Mouse (Mus musculus): ENCODE results near the gene Cldn24. TPM values are rescaled to one million over a fixed set of nuclear protein-coding genes. Genes with fewer than 3 reads are reported as not detected.
"Not testable (repeated sequence)": the region's sequence is repeated elsewhere in the genome, so short reads cannot be mapped to it uniquely, and the experiment has no call there.

The Cldn24 gene
- polyA plus RNA-seq, 1 experiment = not detected

GRCm38 (mm10) chr8:47791986-47792385 lies 30.0 kb upstream of the Cldn24 start:
- WGBS = 71% methylated on average over 9 of the region's 9 CpGs
- Histone ChIP-seq H3K4me1 (ENCODE audit: control insufficient read depth, insufficient read depth, low read length) (no peaks in the 10 kb centered on the region), H3K27ac (ENCODE audit: insufficient read depth, low read depth, low read length) (no peak overlapping the region)

DNA sequence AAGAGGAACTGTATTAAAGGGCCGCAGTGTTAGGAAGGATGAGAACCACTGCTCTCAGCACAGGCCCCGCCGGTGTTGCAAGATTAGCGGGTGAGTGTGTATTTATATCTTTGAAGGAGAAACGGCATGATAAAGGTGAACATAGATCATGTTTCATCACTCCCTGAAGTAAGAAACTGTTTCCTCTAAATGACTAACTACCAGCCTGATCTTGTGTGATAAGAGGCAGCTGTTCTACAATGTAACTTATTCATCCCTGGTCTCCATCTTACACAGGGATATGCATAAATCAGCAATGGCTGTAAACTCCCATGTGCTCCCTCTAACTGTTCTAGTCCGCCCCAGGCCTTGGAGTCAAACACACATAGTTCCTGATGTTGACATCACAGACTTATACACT lies 22.5 kb upstream of the Cldn24 start:
- TF ChIP-seq POLR2A (IDR thresholded peaks at IDR 0.05; ENCODE audit: insufficient read depth, low read depth, low read length) = no peak
- TF ChIP-seq CTCF (IDR thresholded peaks at IDR 0.05; ENCODE audit: insufficient read depth, low read depth, low read length) = no peak
- H3K27ac ChIP-seq (ENCODE audit: insufficient read depth, low read depth, low read length) = no peak overlapping the region
- WGBS = 87% methylated on average over 6 of the region's 6 CpGs
- no peak overlapping the region for H3K4me3 ChIP-seq (ENCODE audit: insufficient read depth, low read depth, low read length)
- no peaks in the 10 kb centered on the region for H3K4me1 ChIP-seq (ENCODE audit: control insufficient read depth, insufficient read depth, low read length)

More at GRCm38 (mm10) chr8:47791986-47792385, 30.0 kb upstream of the Cldn24 start:
- H3K4me3 ChIP-seq (ENCODE audit: insufficient read depth, low read depth, low read length) = no peak overlapping the region
- TF ChIP-seq CTCF (IDR thresholded peaks at IDR 0.05; ENCODE audit: insufficient read depth, low read depth, low read length) = no peak
- no peak for TF ChIP-seq POLR2A (IDR thresholded peaks at IDR 0.05; ENCODE audit: insufficient read depth, low read depth, low read length)

DNA sequence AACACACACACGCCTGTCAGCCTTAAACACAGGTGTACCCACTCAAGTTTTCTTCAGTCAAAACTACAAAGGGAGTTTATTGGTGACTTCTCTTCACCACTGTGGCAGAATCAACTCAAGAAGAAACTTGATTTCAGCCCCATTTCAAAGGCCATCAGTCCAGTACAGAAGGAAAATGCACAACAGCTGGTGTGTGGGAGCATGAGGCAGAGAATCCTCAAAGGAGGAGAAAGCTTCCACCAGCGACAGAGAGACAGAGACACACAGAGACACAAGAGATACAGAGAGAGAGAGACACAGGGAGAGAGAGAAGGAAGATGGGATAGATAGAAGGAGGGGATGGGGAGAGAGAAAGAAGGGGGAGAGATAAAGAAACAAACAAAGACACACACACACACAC lies 19.6 kb upstream of the Cldn24 start:
- H3K4me1 ChIP-seq (ENCODE audit: control insufficient read depth, insufficient read depth, low read length) = no peaks in the 10 kb centered on the region
- H3K27ac ChIP-seq (ENCODE audit: insufficient read depth, low read depth, low read length) = no peak overlapping the region
- no peak overlapping the region for H3K4me3 ChIP-seq (ENCODE audit: insufficient read depth, low read depth, low read length)
- TF ChIP-seq POLR2A (IDR thresholded peaks at IDR 0.05; ENCODE audit: insufficient read depth, low read depth, low read length) = no peak
- no peak for TF ChIP-seq CTCF (IDR thresholded peaks at IDR 0.05; ENCODE audit: insufficient read depth, low read depth, low read length)
- 83% methylated on average over 2 of the region's 2 CpGs for WGBS

GRCm38 (mm10) chr8:47804262-47804661 lies 17.7 kb upstream of the Cldn24 start:
- H3K4me3 ChIP-seq (ENCODE audit: insufficient read depth, low read depth, low read length) = no peak overlapping the region
- H3K27ac ChIP-seq (ENCODE audit: insufficient read depth, low read depth, low read length) = no peak overlapping the region
- H3K4me1 ChIP-seq (ENCODE audit: control insufficient read depth, insufficient read depth, low read length) = no peaks in the 10 kb centered on the region
- TF ChIP-seq POLR2A (IDR thresholded peaks at IDR 0.05; ENCODE audit: insufficient read depth, low read depth, low read length) (no peak), CTCF (IDR thresholded peaks at IDR 0.05; ENCODE audit: insufficient read depth, low read depth, low read length) (no peak)
- WGBS = 96% methylated on average over 1 of the region's 1 CpGs

GRCm38 (mm10) chr8:47809970-47810665 lies 11.8 kb upstream of the Cldn24 start:
- Histone ChIP-seq H3K4me1 (ENCODE audit: control insufficient read depth, insufficient read depth, low read length) (no peaks in the 10 kb centered on the region), H3K27ac (ENCODE audit: insufficient read depth, low read depth, low read length) (no peak overlapping the region), H3K4me3 (ENCODE audit: insufficient read depth, low read depth, low read length) (no peak overlapping the region)
- TF ChIP-seq POLR2A (IDR thresholded peaks at IDR 0.05; ENCODE audit: insufficient read depth, low read depth, low read length) (no peak), CTCF (IDR thresholded peaks at IDR 0.05; ENCODE audit: insufficient read depth, low read depth, low read length) (no peak)
- 87% methylated on average over 14 of the region's 14 CpGs for WGBS

DNA sequence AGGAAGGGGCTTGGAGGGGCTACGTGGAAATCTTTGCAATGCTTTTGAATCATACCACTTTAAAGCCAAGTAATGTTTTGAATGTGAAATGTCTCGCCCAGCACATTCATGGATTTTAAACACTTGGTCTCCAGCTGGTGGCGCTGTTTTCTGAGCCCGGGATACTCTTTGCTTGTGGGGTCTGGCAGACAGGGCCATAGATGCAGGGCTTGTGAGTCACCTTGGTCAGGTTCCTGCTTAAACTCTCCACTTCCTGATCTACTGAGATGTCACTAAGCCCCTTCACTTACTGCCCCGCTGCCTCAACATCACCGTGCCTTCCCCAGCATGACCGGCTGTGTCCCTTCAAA lies 11.3 kb upstream of the Cldn24 start:
- TF ChIP-seq POLR2A (IDR thresholded peaks at IDR 0.05; ENCODE audit: insufficient read depth, low read depth, low read length) (no peak), CTCF (IDR thresholded peaks at IDR 0.05; ENCODE audit: insufficient read depth, low read depth, low read length) (no peak)
- 84% methylated on average over 7 of the region's 7 CpGs for WGBS
- Histone ChIP-seq H3K4me3 (ENCODE audit: insufficient read depth, low read depth, low read length) (no peak overlapping the region), H3K4me1 (ENCODE audit: control insufficient read depth, insufficient read depth, low read length) (no peaks in the 10 kb centered on the region), H3K27ac (ENCODE audit: insufficient read depth, low read depth, low read length) (no peak overlapping the region)

GRCm38 (mm10) chr8:47811221-47811620 lies 10.7 kb upstream of the Cldn24 start:
- Histone ChIP-seq H3K27ac (ENCODE audit: insufficient read depth, low read depth, low read length) (no peak overlapping the region), H3K4me3 (ENCODE audit: insufficient read depth, low read depth, low read length) (no peak overlapping the region), H3K4me1 (ENCODE audit: control insufficient read depth, insufficient read depth, low read length) (no peaks in the 10 kb centered on the region)
- 75% methylated on average over 12 of the region's 12 CpGs for WGBS
- TF ChIP-seq POLR2A (IDR thresholded peaks at IDR 0.05; ENCODE audit: insufficient read depth, low read depth, low read length) (no peak), CTCF (IDR thresholded peaks at IDR 0.05; ENCODE audit: insufficient read depth, low read depth, low read length) (no peak)

GRCm38 (mm10) chr8:47819034-47819433 lies 2.9 kb upstream of the Cldn24 start:
- Histone ChIP-seq H3K4me1 (ENCODE audit: control insufficient read depth, insufficient read depth, low read length) (peaks cover under 1% of the 10 kb centered on the region; the same call in 1 of the 2 replicates), H3K4me3 (ENCODE audit: insufficient read depth, low read depth, low read length) (no peak overlapping the region), H3K27ac (ENCODE audit: insufficient read depth, low read depth, low read length) (no peak overlapping the region)
- WGBS = 90% methylated on average over 8 of the region's 8 CpGs
- TF ChIP-seq POLR2A (IDR thresholded peaks at IDR 0.05; ENCODE audit: insufficient read depth, low read depth, low read length) (no peak), CTCF (IDR thresholded peaks at IDR 0.05; ENCODE audit: insufficient read depth, low read depth, low read length) (no peak)

GRCm38 (mm10) chr8:47820914-47821772 lies 800 bp upstream of the Cldn24 start:
- no peak for TF ChIP-seq CTCF (IDR thresholded peaks at IDR 0.05; ENCODE audit: insufficient read depth, low read depth, low read length)
- no peak for TF ChIP-seq POLR2A (IDR thresholded peaks at IDR 0.05; ENCODE audit: insufficient read depth, low read depth, low read length)
- no peak overlapping the region for H3K4me3 ChIP-seq (ENCODE audit: insufficient read depth, low read depth, low read length)
- H3K27ac ChIP-seq (ENCODE audit: insufficient read depth, low read depth, low read length) = no peak overlapping the region
- WGBS = 84% methylated on average over 20 of the region's 20 CpGs
- H3K4me1 ChIP-seq (ENCODE audit: control insufficient read depth, insufficient read depth, low read length) = peaks cover 5% of the 10 kb centered on the region; the same call in 1 of the 2 replicates

DNA sequence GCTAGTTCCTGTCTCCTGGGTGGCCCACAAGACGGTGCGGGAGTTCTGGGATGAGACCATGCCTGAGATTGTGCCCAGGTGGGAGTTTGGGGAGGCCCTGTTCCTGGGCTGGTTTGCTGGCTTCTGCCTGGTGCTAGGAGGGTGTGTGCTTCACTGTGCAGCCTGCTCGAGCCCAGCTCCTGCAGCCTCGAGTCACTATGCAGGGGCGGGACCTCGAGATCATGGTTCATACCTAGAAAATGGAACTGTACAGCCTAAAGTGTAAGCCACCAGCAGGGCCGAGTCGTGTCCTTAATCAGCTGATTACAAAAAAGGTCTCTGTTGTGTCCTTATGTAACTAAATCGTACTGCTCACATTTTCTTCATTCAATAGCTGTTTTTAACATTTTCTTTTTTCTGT lies 598 bp downstream of the Cldn24 start:
- not testable (repeated sequence) for H3K4me3 ChIP-seq (ENCODE audit: insufficient read depth, low read depth, low read length); H3K27ac ChIP-seq (ENCODE audit: insufficient read depth, low read depth, low read length); H3K4me1 ChIP-seq (ENCODE audit: control insufficient read depth, insufficient read depth, low read length)
- 85% methylated on average over 7 of the region's 9 CpGs for WGBS

All from olfactory bulb, adult 2 months (tissue).